Mouse (Mus musculus) v-Abl transformed pro-B cells (cell line): ENCODE data around the gene Nipbl.

ENCODE experiments used
- in situ Hi-C, 2 experiments: fragments of 400-800 bp; cut with MboI; formaldehyde crosslinking; loops; one replicate each; pipeline ENCODE4 v1.15.1; 2025; ENCODE audit not compliant: unreplicated experiment in 2 of 2

Nipbl gene

GRCm38 (mm10) chr15:8443926-8444889 lies at the start of gene Nipbl:
Nipbl (minus strand) TSS chr15:8444463.
- in situ Hi-C loops = loop anchor here in 1 of 2 experiments (10.0 kb wide), 1 partner anchor 339 kb away; the partner anchor contains the start of gene Nup155

DNA sequence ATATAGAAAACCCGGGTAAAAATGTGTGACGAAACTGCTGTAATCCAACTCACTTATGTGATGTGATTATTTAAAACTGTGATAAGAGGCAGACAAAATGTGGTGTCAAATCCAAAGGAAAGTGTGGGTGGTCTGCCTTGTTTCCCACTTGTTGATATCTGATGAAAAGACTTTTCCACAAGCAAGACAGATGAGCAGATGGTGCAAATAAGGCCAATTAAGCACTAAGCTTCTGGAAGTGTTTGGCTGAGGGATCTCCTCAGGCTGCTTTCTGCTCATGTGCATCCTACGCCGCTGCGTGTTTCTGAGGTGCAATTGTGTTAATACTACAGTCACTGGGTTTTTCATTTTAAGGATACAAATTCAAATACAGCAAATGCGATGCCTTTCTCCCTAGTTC lies 41.0 kb upstream of the Nipbl start:
- in situ Hi-C loops = no loop called here

DNA sequence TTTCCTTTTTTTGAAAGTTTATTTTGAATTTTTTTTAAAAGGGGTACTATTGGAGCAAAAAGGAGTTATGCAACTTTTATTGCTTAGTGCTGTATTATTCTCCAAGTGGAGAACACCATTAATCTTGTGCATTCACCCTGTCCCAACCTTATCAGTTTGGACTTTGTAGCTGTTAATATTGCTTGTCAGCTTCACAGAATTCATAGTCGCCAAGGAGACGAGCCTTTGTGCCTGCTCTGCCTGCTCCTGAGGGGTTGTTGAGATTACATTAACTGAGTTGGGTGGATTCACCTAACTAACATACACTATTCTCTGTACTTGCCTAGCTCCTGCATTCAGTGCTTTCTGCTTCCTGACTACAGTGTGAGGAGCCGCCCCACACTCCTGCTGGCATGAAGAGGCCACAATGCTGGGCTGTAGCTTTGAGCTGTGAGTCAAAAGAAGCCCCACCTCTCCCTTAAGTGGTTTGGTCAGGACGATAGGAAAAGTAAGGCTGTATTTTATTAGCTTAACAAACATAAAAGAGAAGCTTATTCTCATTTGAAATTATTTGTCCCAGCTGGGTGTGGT lies 24.8 kb upstream of the Nipbl start:
- in situ Hi-C loops = loop anchor here in 1 of 2 experiments (25.0 kb wide), 1 partner anchor 1007 kb away; no protein-coding TSS in a partner anchor

- in situ Hi-C loops = loop anchor here in 1 of 2 experiments (25.0 kb wide), 1 partner anchor 1001 kb away; no protein-coding TSS in a partner anchor
These were observed 19.3 kb upstream of the Nipbl start for GRCm38 (mm10) chr15:8463521-8463920.

DNA sequence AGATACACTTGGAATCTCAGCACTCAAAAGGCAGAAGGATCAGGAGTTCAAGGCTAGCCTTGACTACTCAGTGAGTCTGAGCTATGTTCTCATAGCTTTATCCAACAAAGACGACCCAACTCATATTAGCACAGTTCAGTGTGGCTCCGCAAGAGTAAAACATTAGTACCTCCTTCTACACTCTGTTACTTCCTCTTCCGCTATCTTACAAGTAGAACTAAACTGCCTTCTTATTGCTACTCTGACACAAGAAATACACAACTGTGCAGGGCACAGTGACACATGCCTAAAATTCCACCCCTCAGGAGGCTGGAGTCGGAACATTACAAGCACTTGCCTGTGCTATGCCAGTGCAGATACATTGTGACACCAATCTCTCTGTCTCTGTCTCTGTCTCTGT lies 18.5 kb upstream of the Nipbl start:
- in situ Hi-C loops = loop anchor here in 1 of 2 experiments (25.0 kb wide), 1 partner anchor 1000 kb away; no protein-coding TSS in a partner anchor

DNA sequence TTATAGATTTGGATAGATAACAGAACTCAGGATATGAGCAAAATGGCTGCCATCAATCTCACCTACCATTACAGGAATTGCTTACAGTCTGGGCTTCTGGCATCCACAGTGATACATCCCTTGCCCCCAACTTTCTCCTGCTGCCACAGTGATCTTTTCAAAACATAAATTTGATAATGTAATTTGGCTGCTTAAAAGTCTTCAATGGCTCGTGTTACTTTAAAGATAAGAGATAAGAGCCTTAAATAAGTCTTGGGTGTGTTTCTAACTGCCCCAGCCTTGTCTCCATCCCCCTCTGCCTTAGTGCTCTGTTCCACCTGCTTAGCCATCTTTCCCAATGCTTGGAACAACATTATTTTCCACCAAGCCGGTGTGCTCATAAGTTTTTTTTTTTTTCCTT lies 16.6 kb upstream of the Nipbl start:
- in situ Hi-C loops = loop anchor here in 1 of 2 experiments (25.0 kb wide), 1 partner anchor 999 kb away; no protein-coding TSS in a partner anchor

GRCm38 (mm10) chr15:8459979-8460378 lies 15.7 kb upstream of the Nipbl start:
- in situ Hi-C loops = loop anchor here in 1 of 2 experiments (25.0 kb wide), 1 partner anchor 998 kb away; no protein-coding TSS in a partner anchor

DNA sequence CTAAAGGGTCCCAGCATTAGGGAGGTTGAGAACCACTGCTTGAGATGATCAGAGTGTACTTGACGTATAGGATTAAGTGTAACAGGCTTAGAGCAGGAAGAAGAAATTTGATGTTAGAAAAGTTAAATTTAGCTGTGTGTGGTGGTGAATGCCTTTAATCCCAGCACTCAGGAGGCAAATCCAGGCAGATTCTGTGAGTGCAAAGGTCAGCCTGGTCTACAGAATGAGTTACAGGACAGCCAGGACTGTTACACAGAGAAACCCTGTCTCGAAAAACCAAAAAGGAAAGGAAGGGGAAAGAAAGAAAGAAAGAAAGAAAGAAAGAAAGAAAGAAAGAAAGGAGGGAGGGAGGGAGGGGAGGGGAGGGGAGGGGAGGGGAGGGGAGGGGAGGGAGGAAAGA lies 12.0 kb upstream of the Nipbl start:
- in situ Hi-C loops = loop anchor here in 1 of 2 experiments (25.0 kb wide), 1 partner anchor 994 kb away; no protein-coding TSS in a partner anchor

DNA sequence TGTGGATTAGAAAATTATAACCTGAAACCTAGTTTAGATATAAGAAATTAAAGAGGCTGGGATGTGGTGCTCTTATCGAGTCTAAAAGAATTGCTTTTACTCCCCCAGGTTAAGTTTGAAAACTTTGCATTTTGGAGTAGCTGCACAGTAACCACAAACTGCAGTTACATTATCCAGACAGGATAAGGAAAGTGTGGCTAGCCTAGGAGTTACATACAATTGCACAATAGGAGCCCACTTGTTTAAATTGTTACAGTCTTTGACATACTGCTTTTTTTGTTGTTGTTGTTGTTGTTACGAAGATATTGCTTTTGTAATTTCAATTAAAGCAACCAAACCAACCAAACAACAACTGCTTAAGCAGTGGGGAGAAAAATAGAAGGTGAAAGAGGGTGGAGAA lies 11.2 kb upstream of the Nipbl start:
- in situ Hi-C loops = loop anchor here in 1 of 2 experiments (25.0 kb wide), 1 partner anchor 993 kb away; no protein-coding TSS in a partner anchor

DNA sequence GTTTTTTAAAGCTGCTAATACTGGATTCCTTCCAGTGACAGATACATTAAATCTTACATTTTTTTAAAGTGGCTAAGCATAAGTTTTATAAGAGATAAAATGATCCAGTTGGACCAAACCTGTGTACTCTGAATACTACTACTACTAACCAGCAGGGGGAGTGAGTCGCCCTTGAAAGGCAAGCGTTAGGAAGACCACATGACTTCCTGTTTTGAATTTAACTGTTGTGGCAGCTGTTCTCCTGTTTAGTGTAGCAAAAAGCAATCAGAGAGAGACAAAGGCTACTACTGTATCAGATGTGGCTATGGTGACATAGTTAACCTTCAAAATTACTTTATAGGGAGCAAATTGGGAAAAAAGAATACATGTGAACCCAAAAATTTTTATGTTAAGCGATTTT lies 6.8 kb upstream of the Nipbl start:
- in situ Hi-C loops = loop anchor here in 1 of 2 experiments (25.0 kb wide), 1 partner anchor 989 kb away; no protein-coding TSS in a partner anchor

- in situ Hi-C loops = loop anchor here (5.0 to 10.0 kb wide), 4 partner anchors 65 to 342 kb away; partner anchors contain the start of gene Nup155 (in 1 of the 2)
These were observed 3.0 kb upstream of the Nipbl start for GRCm38 (mm10) chr15:8447193-8447767.

GRCm38 (mm10) chr15:8446435-8446834 lies 2.2 kb upstream of the Nipbl start:
- in situ Hi-C loops = loop anchor here (5.0 to 10.0 kb wide), 4 partner anchors 64 to 342 kb away; partner anchors contain the start of gene Nup155 (in 1 of the 2)

DNA sequence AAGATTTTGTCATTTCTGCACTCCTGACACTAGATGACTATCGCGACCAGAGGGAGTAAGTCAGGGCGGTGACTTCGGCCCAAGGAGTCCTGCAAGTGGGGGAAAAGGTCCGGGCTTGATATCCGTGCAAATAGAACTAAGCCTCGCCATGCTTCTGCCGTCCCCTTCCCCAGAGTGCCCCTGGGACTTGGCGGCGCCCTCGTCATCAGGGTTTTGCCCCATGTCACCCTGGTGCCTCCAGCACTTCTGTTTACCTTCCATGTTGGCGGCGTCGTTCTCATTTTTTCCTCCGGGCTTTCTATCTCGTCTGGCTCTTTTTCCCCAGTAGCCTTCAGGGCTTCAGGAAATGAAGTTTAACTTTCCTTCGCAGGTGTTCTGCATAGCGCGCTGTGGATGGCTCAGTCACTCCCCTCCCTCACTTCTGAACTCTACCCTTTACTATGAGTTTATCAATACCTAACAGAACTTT lies 1.7 kb upstream of the Nipbl start:
- in situ Hi-C loops = loop anchor here (5.0 to 10.0 kb wide), 4 partner anchors 64 to 341 kb away; partner anchors contain the start of gene Nup155 (in 1 of the 2)

DNA sequence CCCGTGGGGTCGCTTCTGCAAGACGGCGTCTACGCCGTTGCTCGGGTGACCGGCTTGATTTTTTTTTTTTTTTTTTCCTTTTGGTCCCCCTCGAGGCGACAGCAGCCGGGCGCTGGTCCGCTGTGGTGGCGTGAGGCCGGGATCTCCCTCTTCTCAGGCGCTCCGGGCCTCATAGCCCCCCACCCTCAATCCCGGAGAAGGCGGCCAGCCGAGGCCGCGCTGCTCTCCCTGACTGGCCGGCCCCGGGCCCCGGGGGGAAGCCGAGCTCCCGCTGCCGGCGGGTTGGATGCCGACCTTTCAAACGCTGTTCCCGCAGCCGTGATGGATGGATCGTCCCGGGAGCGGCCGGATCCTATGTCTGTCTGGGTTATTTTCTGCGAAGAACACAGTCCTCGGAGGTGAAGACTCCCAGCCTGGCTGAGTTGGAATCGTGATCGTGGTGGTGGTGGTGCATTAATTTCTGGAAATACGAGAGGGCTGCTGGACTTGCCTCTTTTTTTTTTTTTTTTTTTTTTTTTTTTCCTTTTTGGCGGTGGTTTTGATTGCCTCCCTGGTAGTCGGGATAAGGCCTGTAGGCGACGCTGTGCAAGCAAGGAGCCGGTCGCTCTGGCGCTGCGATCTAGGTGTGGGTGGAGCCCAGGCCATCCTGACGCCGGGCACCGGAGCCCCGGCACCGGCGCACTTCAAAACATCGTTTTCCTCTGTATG lies 781 bp upstream of the Nipbl start:
- in situ Hi-C loops = loop anchor here (5.0 to 10.0 kb wide), 4 partner anchors 63 to 340 kb away; partner anchors contain the start of gene Nup155 (in 1 of the 2)

DNA sequence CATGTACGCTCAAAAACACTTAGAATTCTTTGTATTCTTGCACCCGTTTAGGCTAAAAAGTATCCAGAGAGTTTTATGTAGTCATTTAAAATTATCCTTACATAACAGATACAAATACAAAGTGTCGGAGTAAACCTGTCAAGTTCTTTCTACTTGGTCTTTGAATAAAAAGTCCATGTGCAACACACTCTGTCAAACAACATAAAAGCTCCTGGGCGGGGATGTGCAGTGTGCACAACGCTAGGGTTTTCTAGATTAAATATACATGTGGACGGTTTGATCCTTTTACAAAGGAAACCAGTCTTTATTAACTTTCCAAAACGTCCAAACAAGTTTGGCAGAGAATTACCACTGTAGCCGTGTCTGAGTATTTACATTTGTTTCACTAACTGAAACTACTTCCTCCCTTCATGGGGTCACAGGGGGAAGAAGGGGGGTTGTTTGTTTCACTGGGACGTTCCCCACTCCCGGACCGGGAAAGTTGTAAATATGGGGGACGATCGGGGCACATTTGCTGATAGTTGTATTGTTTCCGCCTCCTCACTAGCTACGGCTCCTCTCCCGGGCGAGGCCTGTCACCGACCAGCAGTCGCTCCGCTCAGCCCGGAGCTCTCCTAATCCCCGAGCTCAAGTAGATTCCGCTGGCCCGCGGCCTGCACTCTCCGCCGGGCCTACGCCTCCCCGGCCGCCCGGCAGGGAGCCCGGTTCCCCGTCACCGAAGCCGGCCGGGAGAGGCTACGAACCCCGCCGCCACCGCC lies 916 bp downstream of the Nipbl start:
- in situ Hi-C loops = loop anchor here in 1 of 2 experiments (10.0 kb wide), 1 partner anchor 339 kb away; the partner anchor contains the start of gene Nup155

GRCm38 (mm10) chr15:8442761-8443160 lies 1.5 kb downstream of the Nipbl start:
- in situ Hi-C loops = loop anchor here in 1 of 2 experiments (10.0 kb wide), 1 partner anchor 338 kb away; the partner anchor contains the start of gene Nup155

DNA sequence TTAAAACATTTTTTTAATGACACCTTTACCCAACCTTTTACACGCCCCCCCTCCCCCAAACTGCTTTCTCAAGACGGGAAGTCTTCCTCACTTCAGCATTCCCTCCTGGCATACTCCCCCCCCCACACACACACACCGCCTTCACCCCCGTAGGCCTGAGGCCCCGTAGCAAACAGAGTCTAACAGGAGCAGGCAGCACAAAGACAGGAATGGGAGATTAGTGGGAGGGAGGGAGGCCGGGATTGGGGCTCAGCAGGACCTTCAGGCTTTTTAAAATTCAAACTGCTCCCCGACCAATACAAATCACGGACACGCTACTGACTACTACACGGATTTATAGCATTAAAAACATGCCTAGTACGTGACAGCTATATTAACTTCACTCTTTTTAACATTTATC lies 2.1 kb downstream of the Nipbl start:
- in situ Hi-C loops = loop anchor here in 1 of 2 experiments (10.0 kb wide), 1 partner anchor 337 kb away; the partner anchor contains the start of gene Nup155

GRCm38 (mm10) chr15:8433239-8433947 lies 10.9 kb downstream of the Nipbl start:
- in situ Hi-C loops = no loop called here
